Mouse (Mus musculus) testis, adult 2 months (tissue): Measurements from ENCODE around the gene Slc52a3. TPM values are rescaled to one million over a fixed set of nuclear protein-coding genes. Genes with fewer than 3 reads are reported as not detected.

ENCODE experiments used
- H3K27ac ChIP-seq: fragments of 200-500 bp; 2 replicates; pipeline ENCODE4 v1.5.1; 2012; ENCODE audit warnings: low read depth, low read length; ENCODE audit not compliant: control insufficient read depth, insufficient read depth
- H3K27me3 ChIP-seq: fragments of 200-500 bp; 2 replicates; pipeline ENCODE4 v1.6.1; 2012; ENCODE audit warnings: mild to moderate bottlenecking, low read length, moderate library complexity; ENCODE audit not compliant: control insufficient read depth, insufficient read depth
- H3K36me3 ChIP-seq: fragments of 200-500 bp; 2 replicates; pipeline ENCODE4 v1.6.1; 2012; ENCODE audit warnings: mild to moderate bottlenecking, low read length; ENCODE audit not compliant: control insufficient read depth, insufficient read depth
- H3K4me1 ChIP-seq: fragments of 200-500 bp; 2 replicates; pipeline ENCODE4 v1.6.1; 2012; ENCODE audit warnings: low read length; ENCODE audit not compliant: control insufficient read depth, insufficient read depth
- H3K4me3 ChIP-seq: fragments of 200-500 bp; 2 replicates; pipeline ENCODE4 v1.5.1; 2012; ENCODE audit warnings: low read depth, mild to moderate bottlenecking, low read length, moderate library complexity, mixed read lengths; ENCODE audit not compliant: control insufficient read depth
- CTCF ChIP-seq: fragments of 200-500 bp; IDR thresholded peaks from 2 replicates; pipeline ENCODE4 v1.5.1; 2012; ENCODE audit warnings: low read depth, mild to moderate bottlenecking, inconsistent platforms, low read length, moderate library complexity; ENCODE audit not compliant: control insufficient read depth, insufficient read depth, insufficient replicate concordance
- POLR2A ChIP-seq: fragments of 200-500 bp; IDR thresholded peaks from 2 replicates; pipeline ENCODE4 v1.6.1; 2012; ENCODE audit warnings: low read depth, mild to moderate bottlenecking, inconsistent platforms, low read length, moderate library complexity; ENCODE audit not compliant: control insufficient read depth
- polyA plus RNA-seq: library from polyadenylated mRNA; depleted of rRNA; stranded (reverse); fragments of >200 nt; gene quantifications from 2 replicates; pipeline ENCODE4 v1.2.3, GENCODE M21; 2012; rRNA removed

The Slc52a3 gene
- polyA plus RNA-seq, 1 experiment, result 52.4 TPM

- Histone ChIP-seq H3K4me3 (no peak overlapping the region), H3K4me1 (peaks cover 16% of the 10 kb centered on the region), H3K36me3 (no peaks in the 10 kb centered on the region), H3K27ac (no peak overlapping the region), H3K27me3 (peaks cover 4% of the 10 kb centered on the region)
- no peak for TF ChIP-seq CTCF
- no peak for TF ChIP-seq POLR2A
Observed at GRCm38 (mm10) chr2:152049611-152050270, 53.4 kb downstream of the Slc52a3 start.

- H3K4me3 ChIP-seq, result no peak overlapping the region
- H3K4me1 ChIP-seq, result peaks cover 16% of the 10 kb centered on the region
- peaks cover 4% of the 10 kb centered on the region for H3K27me3 ChIP-seq
- no peak for TF ChIP-seq CTCF
- no peak for TF ChIP-seq POLR2A
- H3K36me3 ChIP-seq, result no peaks in the 10 kb centered on the region
- H3K27ac ChIP-seq, result no peak overlapping the region
Observed at GRCm38 (mm10) chr2:152050316-152050715, 54.0 kb downstream of the Slc52a3 start.

- peaks cover 18% of the 10 kb centered on the region for H3K4me1 ChIP-seq
- no peak overlapping the region for H3K4me3 ChIP-seq
- peaks cover 4% of the 10 kb centered on the region for H3K27me3 ChIP-seq
- TF ChIP-seq CTCF, result no peak
- TF ChIP-seq POLR2A, result no peak
- no peak overlapping the region for H3K27ac ChIP-seq
- H3K36me3 ChIP-seq, result no peaks in the 10 kb centered on the region
Observed at GRCm38 (mm10) chr2:152051985-152052384, 55.7 kb downstream of the Slc52a3 start.

GRCm38 (mm10) chr2:152055406-152055805 is 59.1 kb downstream of the Slc52a3 start:
- Histone ChIP-seq H3K27me3 (no peaks in the 10 kb centered on the region), H3K36me3 (no peaks in the 10 kb centered on the region), H3K27ac (no peak overlapping the region), H3K4me3 (no peak overlapping the region), H3K4me1 (peaks cover 2% of the 10 kb centered on the region; the same call in 1 of the 2 replicates)
- TF ChIP-seq CTCF (no peak), POLR2A (no peak)

GRCm38 (mm10) chr2:152056368-152057251 is 60.3 kb downstream of the Slc52a3 start:
- Histone ChIP-seq H3K36me3 (no peaks in the 10 kb centered on the region), H3K27me3 (no peaks in the 10 kb centered on the region), H3K27ac (no peak overlapping the region), H3K4me1 (peaks cover 2% of the 10 kb centered on the region; the same call in 1 of the 2 replicates), H3K4me3 (no peak overlapping the region)
- TF ChIP-seq CTCF (no peak), POLR2A (no peak)

- no peaks in the 10 kb centered on the region for H3K27me3 ChIP-seq
- H3K4me3 ChIP-seq, result no peak overlapping the region
- no peaks in the 10 kb centered on the region for H3K36me3 ChIP-seq
- TF ChIP-seq CTCF (no peak), POLR2A (no peak)
- H3K4me1 ChIP-seq, result peaks cover 2% of the 10 kb centered on the region; the same call in 1 of the 2 replicates
- no peak overlapping the region for H3K27ac ChIP-seq
Observed at GRCm38 (mm10) chr2:152057252-152057563, 60.9 kb downstream of the Slc52a3 start.

Other genes with a start within 250 kb of the Slc52a3 start
- 0.60 and 0.78 TPM in 2 replicates for gene Rspo4, start 153.6 kb upstream of the Slc52a3 start, polyA plus RNA-seq
- 2.2 and 2.5 TPM in 2 replicates for gene Angpt4, start 85.3 kb upstream of the Slc52a3 start, polyA plus RNA-seq
- gene Fam110a, start 16.3 kb upstream of the Slc52a3 start, polyA plus RNA-seq, result 175 and 190 TPM in 2 replicates
- gene Scrt2, start 85.0 kb downstream of the Slc52a3 start, polyA plus RNA-seq, result 0.19 and 0.21 TPM in 2 replicates
- 131 and 135 TPM in 2 replicates for gene Srxn1, start 109.0 kb downstream of the Slc52a3 start, polyA plus RNA-seq
- gene Tcf15, start 147.1 kb downstream of the Slc52a3 start, polyA plus RNA-seq, result 0.53 and 0.96 TPM in 2 replicates
- 7.2 and 10.3 TPM in 2 replicates for gene Csnk2a1, start 230.3 kb downstream of the Slc52a3 start, polyA plus RNA-seq